Mouse (Mus musculus) small intestine, adult 2 months (tissue): Measurements from ENCODE around the gene Clec2h.
"Not testable (repeated sequence)": the region's sequence is repeated elsewhere in the genome, so short reads cannot be mapped to it uniquely, and the experiment has no call there.

ENCODE experiments used
- CTCF ChIP-seq: fragments of 200-500 bp; IDR thresholded peaks from 2 replicates; pipeline ENCODE4 v1.5.1; 2012; ENCODE audit warnings: low read depth, mild to moderate bottlenecking, control low read depth, inconsistent platforms, low read length, moderate library complexity, mixed read lengths; ENCODE audit not compliant: insufficient replicate concordance, insufficient read length; ENCODE audit errors: extremely low read depth
- POLR2A ChIP-seq: fragments of 200-500 bp; IDR thresholded peaks from 2 replicates; pipeline ENCODE4 v1.6.1; 2012; ENCODE audit warnings: low read depth, mild to moderate bottlenecking, control low read depth, inconsistent platforms, low read length, moderate library complexity

DNA sequence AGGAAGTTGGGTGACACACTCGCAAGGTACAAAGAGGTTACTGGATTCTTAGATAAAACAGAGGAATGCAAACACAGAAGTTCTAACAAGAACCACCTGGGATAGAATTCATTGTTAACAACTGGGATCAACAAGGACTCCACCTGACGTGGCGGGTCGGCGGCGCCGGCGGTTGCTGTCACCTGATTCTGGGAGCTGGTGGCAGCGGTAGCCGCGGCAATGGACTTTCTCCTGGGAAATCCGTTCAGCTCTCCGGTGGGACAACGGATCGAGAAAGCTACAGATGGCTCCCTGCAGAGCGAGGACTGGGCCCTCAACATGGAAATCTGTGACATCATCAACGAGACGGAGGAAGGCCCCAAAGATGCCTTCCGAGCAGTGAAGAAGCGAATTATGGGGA, 17.5 kb upstream of the Clec2h start:
- not testable (repeated sequence) for TF ChIP-seq CTCF, POLR2A
